Mouse (Mus musculus): Measurements from ENCODE around the gene Cutc. TPM values are rescaled to one million over a fixed set of nuclear protein-coding genes. Genes with fewer than 3 reads are reported as not detected.

Gene Cutc
- polyA plus RNA-seq, 1 experiment from 2014 or later, result 16.3 TPM

DNA sequence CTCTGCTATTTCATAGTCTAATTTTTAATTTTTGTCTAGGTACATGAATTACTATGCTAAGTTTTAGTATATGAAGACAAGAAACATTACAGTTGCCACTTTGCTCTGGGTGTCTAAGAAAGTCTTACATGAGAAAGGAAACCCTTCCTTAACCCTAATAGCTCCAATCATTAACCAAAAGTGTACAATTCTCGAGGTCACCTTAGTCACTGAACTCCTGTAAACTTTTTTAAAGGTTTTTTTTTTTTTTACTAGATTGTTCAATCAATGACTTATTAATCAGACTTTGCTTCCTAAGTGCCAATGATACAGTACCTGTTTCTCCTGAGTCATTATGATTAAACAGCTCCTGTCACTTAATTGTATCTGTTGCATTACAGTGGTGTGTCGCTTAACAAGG, 24.5 kb downstream of the Cutc start:
- WGBS, result 61% methylated on average over 2 of the region's 2 CpGs

DNA sequence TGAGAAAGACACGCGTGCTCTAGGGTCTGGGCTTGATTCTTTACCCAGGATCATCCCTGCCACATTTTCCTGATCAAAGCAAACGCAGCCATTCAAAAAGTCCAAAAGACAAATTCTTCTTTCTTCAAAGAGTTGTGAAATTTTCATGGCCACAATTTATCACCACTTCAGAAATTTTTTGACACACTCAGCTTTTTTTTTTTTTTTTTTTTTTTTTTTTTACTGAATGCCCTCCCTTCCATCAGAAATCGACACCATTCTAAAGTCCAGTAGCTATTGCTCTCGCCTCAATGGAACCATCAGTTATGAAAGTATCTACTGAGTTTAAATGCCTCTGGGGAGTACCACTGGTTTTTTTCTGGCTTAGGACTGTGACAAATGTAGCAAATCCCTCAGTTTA, 27.6 kb downstream of the Cutc start:
- no peaks in the 10 kb centered on the region for H3K9me3 ChIP-seq (replicated peaks; ENCODE audit: control insufficient read depth, low read length)
- no peaks in the 10 kb centered on the region for H3K36me3 ChIP-seq (ENCODE audit: control insufficient read depth, insufficient read depth, low read length)
- H3K4me2 ChIP-seq (ENCODE audit: low read depth, low read length), result no peak overlapping the region
- no peak overlapping the region for H3K27ac ChIP-seq (ENCODE audit: low read length)
- 77% methylated on average over 5 of the region's 5 CpGs for WGBS
- H3K4me3 ChIP-seq (replicated peaks; ENCODE audit: low read length), result no peak overlapping the region
- no peak for ATAC-seq (ENCODE audit: insufficient read depth, low FRiP score)
- H3K27me3 ChIP-seq (ENCODE audit: control insufficient read depth, insufficient read depth, low read length), result no peaks in the 10 kb centered on the region
- H3K9ac ChIP-seq (ENCODE audit: low read length), result no peak overlapping the region
- no peaks in the 10 kb centered on the region for H3K4me1 ChIP-seq (ENCODE audit: control insufficient read depth, insufficient read depth, low read length)

More for the DNA sequence above, 24.5 kb downstream of the Cutc start:
- Histone ChIP-seq H3K4me3 (replicated peaks; ENCODE audit: low read length) (no peak overlapping the region), H3K4me1 (ENCODE audit: control insufficient read depth, insufficient read depth, low read length) (no peaks in the 10 kb centered on the region), H3K27ac (ENCODE audit: low read length) (no peak overlapping the region), H3K9me3 (replicated peaks; ENCODE audit: control insufficient read depth, low read length) (no peaks in the 10 kb centered on the region), H3K36me3 (ENCODE audit: control insufficient read depth, insufficient read depth, low read length) (no peaks in the 10 kb centered on the region), H3K27me3 (ENCODE audit: control insufficient read depth, insufficient read depth, low read length) (no peaks in the 10 kb centered on the region), H3K9ac (ENCODE audit: low read length) (no peak overlapping the region), H3K4me2 (ENCODE audit: low read depth, low read length) (no peak overlapping the region)
- ATAC-seq (ENCODE audit: insufficient read depth, low FRiP score), result no peak

DNA sequence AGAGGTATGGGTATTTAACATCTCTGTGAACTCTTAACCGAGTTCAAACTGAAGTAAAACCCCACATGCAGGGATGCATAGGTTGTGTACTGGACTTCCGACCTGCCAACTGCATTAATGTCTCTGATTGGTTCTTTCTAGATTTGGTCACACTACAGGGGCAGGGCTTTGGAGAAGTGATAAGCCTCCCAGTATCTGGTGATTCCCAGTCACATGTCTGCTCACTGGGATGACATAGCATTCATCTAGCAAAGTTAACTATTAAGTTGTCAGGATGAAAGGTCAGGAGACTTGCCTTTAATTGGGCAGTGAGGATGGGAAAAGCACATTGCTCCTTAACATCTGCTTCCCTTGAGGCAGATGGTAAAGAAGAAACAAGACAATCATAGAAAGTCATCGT, 29.2 kb downstream of the Cutc start, which contains the start of gene Abcc2:
Gene Abcc2 (plus strand): TSS at position 213 of the 400 bp plus-strand sequence.
- Histone ChIP-seq H3K9ac (ENCODE audit: low read length) (no peak within 1 kb of the TSS), H3K4me2 (ENCODE audit: low read depth, low read length) (no peak within 1 kb of the TSS), H3K4me1 (ENCODE audit: control insufficient read depth, insufficient read depth, low read length) (no peaks in the 10 kb centered on the region), H3K27me3 (ENCODE audit: control insufficient read depth, insufficient read depth, low read length) (no peaks in the 10 kb centered on the region), H3K36me3 (ENCODE audit: control insufficient read depth, insufficient read depth, low read length) (no peaks in the 10 kb centered on the region), H3K27ac (ENCODE audit: low read length) (no peak within 1 kb of the TSS), H3K4me3 (replicated peaks; ENCODE audit: low read length) (no peak within 1 kb of the TSS), H3K9me3 (replicated peaks; ENCODE audit: control insufficient read depth, low read length) (no peaks in the 10 kb centered on the region)
- no peak for ATAC-seq (ENCODE audit: insufficient read depth, low FRiP score)
- WGBS, result 73% methylated on average over 3 of the region's 3 CpGs

DNA sequence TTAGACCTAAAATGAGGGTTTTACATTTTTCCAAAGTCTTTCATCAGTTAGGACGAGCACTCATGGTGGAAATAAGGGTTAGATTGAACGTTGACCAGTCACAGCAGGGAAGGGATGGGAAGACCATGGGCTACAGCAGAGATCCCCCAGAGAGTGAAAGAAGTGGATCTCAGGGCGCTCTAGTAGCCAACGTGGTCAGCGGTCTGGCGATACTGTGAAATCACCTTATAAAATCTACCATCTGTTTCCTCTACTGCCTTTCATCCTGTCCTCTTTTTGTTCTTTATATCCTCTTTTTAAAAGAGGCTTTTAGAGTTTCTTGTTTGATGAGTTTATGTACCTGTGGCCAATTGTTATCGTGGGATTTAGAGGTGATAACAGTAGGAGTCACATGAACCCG, 32.0 kb downstream of the Cutc start:
- Histone ChIP-seq H3K27me3 (ENCODE audit: control insufficient read depth, insufficient read depth, low read length) (no peaks in the 10 kb centered on the region), H3K9me3 (replicated peaks; ENCODE audit: control insufficient read depth, low read length) (no peaks in the 10 kb centered on the region), H3K4me3 (replicated peaks; ENCODE audit: low read length) (no peak overlapping the region), H3K4me2 (ENCODE audit: low read depth, low read length) (no peak overlapping the region), H3K4me1 (ENCODE audit: control insufficient read depth, insufficient read depth, low read length) (no peaks in the 10 kb centered on the region), H3K27ac (ENCODE audit: low read length) (no peak overlapping the region), H3K9ac (ENCODE audit: low read length) (no peak overlapping the region), H3K36me3 (ENCODE audit: control insufficient read depth, insufficient read depth, low read length) (no peaks in the 10 kb centered on the region)
- no peak for ATAC-seq (ENCODE audit: insufficient read depth, low FRiP score)
- WGBS, result 69% methylated on average over 8 of the region's 8 CpGs

DNA sequence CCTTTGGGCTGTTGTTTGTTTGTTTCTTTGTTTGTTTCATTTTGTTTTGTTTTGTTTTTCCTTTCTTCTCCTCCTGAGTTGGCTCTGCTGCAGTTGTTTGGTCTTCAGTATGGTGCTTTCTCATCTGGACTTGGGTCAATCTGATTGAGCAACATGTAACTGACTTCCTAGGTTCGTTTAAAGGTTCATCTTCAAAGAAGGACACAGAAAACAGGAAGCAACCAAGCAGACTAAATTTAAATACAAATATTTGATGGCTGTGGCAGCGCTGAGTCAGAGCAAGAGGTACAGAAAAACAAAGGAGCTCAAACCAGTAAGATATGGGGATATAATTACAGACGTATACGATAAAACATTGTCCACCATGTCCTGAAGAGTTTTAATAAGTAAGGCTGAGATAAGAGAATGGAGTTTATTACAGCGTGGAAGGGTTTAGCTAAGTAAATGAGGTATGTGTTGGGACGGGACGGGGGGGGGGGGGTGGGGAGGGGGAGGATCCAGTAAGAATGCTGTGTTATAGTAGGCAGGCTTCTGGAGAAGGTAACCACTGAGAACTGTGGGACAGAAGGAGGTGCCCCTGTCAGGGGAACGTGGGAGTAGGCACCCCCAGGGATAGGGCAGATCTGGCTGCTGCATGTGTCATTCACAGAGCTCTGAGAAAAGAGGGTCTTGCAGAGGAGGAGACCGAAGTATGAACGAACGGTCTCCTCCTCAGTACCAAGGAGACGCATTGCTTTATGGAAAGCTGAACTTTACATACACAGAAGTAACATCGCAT, 33.6 kb downstream of the Cutc start:
- 76% methylated on average over 13 of the region's 13 CpGs for WGBS
- no peak overlapping the region for H3K4me2 ChIP-seq (ENCODE audit: low read depth, low read length)
- H3K4me3 ChIP-seq (replicated peaks; ENCODE audit: low read length), result no peak overlapping the region
- H3K4me1 ChIP-seq (ENCODE audit: control insufficient read depth, insufficient read depth, low read length), result no peaks in the 10 kb centered on the region
- no peak overlapping the region for H3K27ac ChIP-seq (ENCODE audit: low read length)
- H3K27me3 ChIP-seq (ENCODE audit: control insufficient read depth, insufficient read depth, low read length), result no peaks in the 10 kb centered on the region
- ATAC-seq (ENCODE audit: insufficient read depth, low FRiP score), result no peak
- H3K9ac ChIP-seq (ENCODE audit: low read length), result no peak overlapping the region
- H3K9me3 ChIP-seq (replicated peaks; ENCODE audit: control insufficient read depth, low read length), result no peaks in the 10 kb centered on the region
- H3K36me3 ChIP-seq (ENCODE audit: control insufficient read depth, insufficient read depth, low read length), result no peaks in the 10 kb centered on the region

DNA sequence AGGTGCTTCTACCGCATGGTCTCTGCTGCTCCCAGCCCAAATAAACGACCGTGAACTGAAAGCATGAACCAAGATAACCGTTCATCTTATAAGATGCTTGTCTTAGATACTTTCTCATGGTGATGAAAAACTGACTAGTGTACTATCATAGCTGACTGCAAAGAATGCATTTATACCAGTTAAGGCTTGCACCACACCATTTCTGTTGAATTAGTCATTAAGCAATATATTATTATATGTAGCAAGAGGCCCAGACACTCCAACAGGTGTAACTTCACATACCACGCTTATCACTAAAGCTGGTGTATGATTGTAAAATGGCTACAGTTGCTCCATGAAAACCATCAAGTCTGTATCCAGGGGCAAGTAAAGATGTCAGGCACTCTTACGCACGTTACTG, 37.0 kb downstream of the Cutc start:
- Histone ChIP-seq H3K4me2 (ENCODE audit: low read depth, low read length) (no peak overlapping the region), H3K4me1 (ENCODE audit: control insufficient read depth, insufficient read depth, low read length) (no peaks in the 10 kb centered on the region), H3K36me3 (ENCODE audit: control insufficient read depth, insufficient read depth, low read length) (no peaks in the 10 kb centered on the region), H3K4me3 (replicated peaks; ENCODE audit: low read length) (no peak overlapping the region), H3K9ac (ENCODE audit: low read length) (no peak overlapping the region), H3K27me3 (ENCODE audit: control insufficient read depth, insufficient read depth, low read length) (no peaks in the 10 kb centered on the region), H3K27ac (ENCODE audit: low read length) (no peak overlapping the region), H3K9me3 (replicated peaks; ENCODE audit: control insufficient read depth, low read length) (no peaks in the 10 kb centered on the region)
- WGBS, result 66% methylated on average over 7 of the region's 7 CpGs
- ATAC-seq (ENCODE audit: insufficient read depth, low FRiP score), result no peak

DNA sequence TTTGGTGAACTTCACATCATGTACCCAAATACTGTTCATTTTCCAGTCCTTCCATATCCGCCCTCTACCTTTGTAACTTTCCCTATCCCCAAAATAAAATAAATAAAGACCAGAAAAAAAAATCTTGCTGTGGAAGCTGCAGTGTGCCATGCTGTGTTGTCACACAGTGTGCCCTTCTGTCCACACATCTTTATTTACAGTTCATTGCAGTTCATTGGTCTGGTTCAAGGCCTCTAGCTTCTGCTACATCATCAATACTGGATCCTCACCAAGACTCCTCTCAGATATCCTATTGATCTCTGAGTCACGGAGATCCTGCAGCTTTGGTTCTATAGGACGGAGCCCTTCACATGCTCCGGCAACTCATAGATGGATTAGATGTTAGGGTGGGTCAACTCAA, 39.7 kb downstream of the Cutc start:
- no peak overlapping the region for H3K4me3 ChIP-seq (replicated peaks; ENCODE audit: low read length)
- no peaks in the 10 kb centered on the region for H3K36me3 ChIP-seq (ENCODE audit: control insufficient read depth, insufficient read depth, low read length)
- WGBS, result 86% methylated on average over 4 of the region's 4 CpGs
- no peak overlapping the region for H3K9ac ChIP-seq (ENCODE audit: low read length)
- H3K27ac ChIP-seq (ENCODE audit: low read length), result no peak overlapping the region
- no peak for ATAC-seq (ENCODE audit: insufficient read depth, low FRiP score)
- no peaks in the 10 kb centered on the region for H3K27me3 ChIP-seq (ENCODE audit: control insufficient read depth, insufficient read depth, low read length)
- no peaks in the 10 kb centered on the region for H3K4me1 ChIP-seq (ENCODE audit: control insufficient read depth, insufficient read depth, low read length)
- H3K9me3 ChIP-seq (replicated peaks; ENCODE audit: control insufficient read depth, low read length), result no peaks in the 10 kb centered on the region
- no peak overlapping the region for H3K4me2 ChIP-seq (ENCODE audit: low read depth, low read length)

DNA sequence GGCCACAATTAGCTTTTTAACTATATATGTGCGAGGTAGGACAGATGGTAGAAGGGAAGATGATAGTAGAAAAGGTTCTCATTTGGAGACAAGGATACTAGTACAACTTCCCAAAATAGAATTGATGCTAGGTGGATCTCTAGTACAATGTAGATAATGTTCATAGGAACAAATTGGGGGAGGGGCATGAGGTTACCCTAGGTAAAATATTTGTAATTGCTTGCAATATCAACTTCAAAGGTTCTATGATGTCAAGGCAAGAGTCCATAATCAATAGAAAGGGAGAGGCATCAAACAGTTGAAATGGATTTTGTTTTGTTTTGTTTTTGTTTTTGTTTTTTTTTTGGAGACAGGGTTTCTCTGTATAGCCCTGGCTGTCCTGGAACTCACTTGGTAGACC, 41.2 kb downstream of the Cutc start:
- H3K27me3 ChIP-seq (ENCODE audit: control insufficient read depth, insufficient read depth, low read length), result no peaks in the 10 kb centered on the region
- no peaks in the 10 kb centered on the region for H3K4me1 ChIP-seq (ENCODE audit: control insufficient read depth, insufficient read depth, low read length)
- H3K9ac ChIP-seq (ENCODE audit: low read length), result no peak overlapping the region
- H3K4me3 ChIP-seq (replicated peaks; ENCODE audit: low read length), result no peak overlapping the region
- no peak for ATAC-seq (ENCODE audit: insufficient read depth, low FRiP score)
- WGBS, result 88% methylated on average over 1 of the region's 1 CpGs
- H3K36me3 ChIP-seq (ENCODE audit: control insufficient read depth, insufficient read depth, low read length), result no peaks in the 10 kb centered on the region
- H3K27ac ChIP-seq (ENCODE audit: low read length), result no peak overlapping the region
- H3K4me2 ChIP-seq (ENCODE audit: low read depth, low read length), result no peak overlapping the region
- no peaks in the 10 kb centered on the region for H3K9me3 ChIP-seq (replicated peaks; ENCODE audit: control insufficient read depth, low read length)

DNA sequence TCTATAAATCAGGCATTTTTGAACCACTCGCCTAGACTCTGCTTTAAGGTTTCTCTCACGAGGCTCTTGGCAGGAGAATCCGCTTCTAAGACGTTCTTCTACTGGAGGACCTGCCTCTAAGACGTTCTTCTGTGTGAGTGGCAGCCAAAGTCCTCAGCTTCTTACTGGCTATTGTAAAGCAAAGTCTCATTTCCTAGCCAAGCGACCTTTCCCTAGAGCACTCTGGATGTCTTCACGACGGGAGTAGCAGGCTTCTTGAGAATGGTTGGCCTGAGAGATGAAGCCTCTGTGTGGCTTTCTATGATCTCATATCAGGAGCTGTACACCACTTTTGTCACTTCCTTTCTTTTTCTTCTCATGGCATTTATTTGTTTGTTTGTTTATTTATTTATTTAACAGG, 42.7 kb downstream of the Cutc start:
- H3K9ac ChIP-seq (ENCODE audit: low read length), result no peak overlapping the region
- no peak overlapping the region for H3K4me2 ChIP-seq (ENCODE audit: low read depth, low read length)
- ATAC-seq (ENCODE audit: insufficient read depth, low FRiP score), result no peak
- H3K4me3 ChIP-seq (replicated peaks; ENCODE audit: low read length), result no peak overlapping the region
- no peak overlapping the region for H3K27ac ChIP-seq (ENCODE audit: low read length)
- no peaks in the 10 kb centered on the region for H3K9me3 ChIP-seq (replicated peaks; ENCODE audit: control insufficient read depth, low read length)
- 74% methylated on average over 8 of the region's 8 CpGs for WGBS
- H3K27me3 ChIP-seq (ENCODE audit: control insufficient read depth, insufficient read depth, low read length), result no peaks in the 10 kb centered on the region
- H3K4me1 ChIP-seq (ENCODE audit: control insufficient read depth, insufficient read depth, low read length), result no peaks in the 10 kb centered on the region
- no peaks in the 10 kb centered on the region for H3K36me3 ChIP-seq (ENCODE audit: control insufficient read depth, insufficient read depth, low read length)
